Mouse (Mus musculus): ENCODE measurements around the gene Olfr1411. TPM values are rescaled to one million over a fixed set of nuclear protein-coding genes. Genes with fewer than 3 reads are reported as not detected.

Gene Olfr1411
- polyA plus RNA-seq, 1 experiment = not detected

- H3K4me1 ChIP-seq (ENCODE audit: control insufficient read depth, insufficient read depth, low read length) = no peaks in the 10 kb centered on the region
- H3K4me3 ChIP-seq (ENCODE audit: insufficient read depth, low read length) = no peak overlapping the region
- TF ChIP-seq POLR2A (IDR thresholded peaks at IDR 0.05; ENCODE audit: borderline replicate concordance, low read depth, low read length) = no peak
- no peak for TF ChIP-seq CTCF (IDR thresholded peaks at IDR 0.05; ENCODE audit: low read depth, low read length)
- H3K27ac ChIP-seq (ENCODE audit: insufficient read depth, low read depth, low read length) = no peak overlapping the region
Observed at GRCm38 (mm10) chr1:92616046-92616445, 21.8 kb downstream of the Olfr1411 start.

GRCm38 (mm10) chr1:92617488-92617887, 23.3 kb downstream of the Olfr1411 start, which contains the start of gene Olfr12:
TSS of gene Olfr12 (plus strand) at chr1:92617788.
- Histone ChIP-seq H3K4me3 (ENCODE audit: insufficient read depth, low read length) (no peak within 1 kb of the TSS), H3K27ac (ENCODE audit: insufficient read depth, low read depth, low read length) (no peak within 1 kb of the TSS), H3K4me1 (ENCODE audit: control insufficient read depth, insufficient read depth, low read length) (no peaks in the 10 kb centered on the region)
- no peak for TF ChIP-seq CTCF (IDR thresholded peaks at IDR 0.05; ENCODE audit: low read depth, low read length)
- TF ChIP-seq POLR2A (IDR thresholded peaks at IDR 0.05; ENCODE audit: borderline replicate concordance, low read depth, low read length) = no peak

GRCm38 (mm10) chr1:92618360-92618759, 24.1 kb downstream of the Olfr1411 start:
- H3K4me1 ChIP-seq (ENCODE audit: control insufficient read depth, insufficient read depth, low read length) = no peaks in the 10 kb centered on the region
- H3K4me3 ChIP-seq (ENCODE audit: insufficient read depth, low read length) = no peak overlapping the region
- TF ChIP-seq POLR2A (IDR thresholded peaks at IDR 0.05; ENCODE audit: borderline replicate concordance, low read depth, low read length) = no peak
- TF ChIP-seq CTCF (IDR thresholded peaks at IDR 0.05; ENCODE audit: low read depth, low read length) = no peak
- no peak overlapping the region for H3K27ac ChIP-seq (ENCODE audit: insufficient read depth, low read depth, low read length)

GRCm38 (mm10) chr1:92628227-92628626, 34.0 kb downstream of the Olfr1411 start:
- H3K4me1 ChIP-seq (ENCODE audit: control insufficient read depth, insufficient read depth, low read length) = no peaks in the 10 kb centered on the region
- H3K4me3 ChIP-seq (ENCODE audit: insufficient read depth, low read length) = no peak overlapping the region
- H3K27ac ChIP-seq (ENCODE audit: insufficient read depth, low read depth, low read length) = no peak overlapping the region
- TF ChIP-seq POLR2A (IDR thresholded peaks at IDR 0.05; ENCODE audit: borderline replicate concordance, low read depth, low read length) (no peak), CTCF (IDR thresholded peaks at IDR 0.05; ENCODE audit: low read depth, low read length) (no peak)

- Histone ChIP-seq H3K27ac (ENCODE audit: insufficient read depth, low read depth, low read length) (no peak overlapping the region), H3K4me1 (ENCODE audit: control insufficient read depth, insufficient read depth, low read length) (no peaks in the 10 kb centered on the region), H3K4me3 (ENCODE audit: insufficient read depth, low read length) (no peak overlapping the region)
- no peak for TF ChIP-seq CTCF (IDR thresholded peaks at IDR 0.05; ENCODE audit: low read depth, low read length)
- no peak for TF ChIP-seq POLR2A (IDR thresholded peaks at IDR 0.05; ENCODE audit: borderline replicate concordance, low read depth, low read length)
Observed at GRCm38 (mm10) chr1:92632196-92632595, 38.0 kb downstream of the Olfr1411 start.

GRCm38 (mm10) chr1:92632948-92633347, 38.7 kb downstream of the Olfr1411 start:
- no peak overlapping the region for H3K27ac ChIP-seq (ENCODE audit: insufficient read depth, low read depth, low read length)
- H3K4me1 ChIP-seq (ENCODE audit: control insufficient read depth, insufficient read depth, low read length) = no peaks in the 10 kb centered on the region
- TF ChIP-seq POLR2A (IDR thresholded peaks at IDR 0.05; ENCODE audit: borderline replicate concordance, low read depth, low read length) = no peak
- TF ChIP-seq CTCF (IDR thresholded peaks at IDR 0.05; ENCODE audit: low read depth, low read length) = no peak
- H3K4me3 ChIP-seq (ENCODE audit: insufficient read depth, low read length) = no peak overlapping the region

GRCm38 (mm10) chr1:92633726-92634125, 39.5 kb downstream of the Olfr1411 start:
- Histone ChIP-seq H3K4me1 (ENCODE audit: control insufficient read depth, insufficient read depth, low read length) (no peaks in the 10 kb centered on the region), H3K4me3 (ENCODE audit: insufficient read depth, low read length) (no peak overlapping the region), H3K27ac (ENCODE audit: insufficient read depth, low read depth, low read length) (no peak overlapping the region)
- TF ChIP-seq CTCF (IDR thresholded peaks at IDR 0.05; ENCODE audit: low read depth, low read length) (no peak), POLR2A (IDR thresholded peaks at IDR 0.05; ENCODE audit: borderline replicate concordance, low read depth, low read length) (no peak)

GRCm38 (mm10) chr1:92634569-92634968, 40.4 kb downstream of the Olfr1411 start:
- TF ChIP-seq CTCF (IDR thresholded peaks at IDR 0.05; ENCODE audit: low read depth, low read length) (no peak), POLR2A (IDR thresholded peaks at IDR 0.05; ENCODE audit: borderline replicate concordance, low read depth, low read length) (no peak)
- H3K4me3 ChIP-seq (ENCODE audit: insufficient read depth, low read length) = no peak overlapping the region
- H3K4me1 ChIP-seq (ENCODE audit: control insufficient read depth, insufficient read depth, low read length) = peaks cover 5% of the 10 kb centered on the region
- H3K27ac ChIP-seq (ENCODE audit: insufficient read depth, low read depth, low read length) = no peak overlapping the region

GRCm38 (mm10) chr1:92634976-92635599, 40.9 kb downstream of the Olfr1411 start:
- Histone ChIP-seq H3K27ac (ENCODE audit: insufficient read depth, low read depth, low read length) (no peak overlapping the region), H3K4me3 (ENCODE audit: insufficient read depth, low read length) (no peak overlapping the region), H3K4me1 (ENCODE audit: control insufficient read depth, insufficient read depth, low read length) (peaks cover 10% of the 10 kb centered on the region)
- TF ChIP-seq POLR2A (IDR thresholded peaks at IDR 0.05; ENCODE audit: borderline replicate concordance, low read depth, low read length) (no peak), CTCF (IDR thresholded peaks at IDR 0.05; ENCODE audit: low read depth, low read length) (no peak)

GRCm38 (mm10) chr1:92636015-92636414, 41.8 kb downstream of the Olfr1411 start:
- Histone ChIP-seq H3K27ac (ENCODE audit: insufficient read depth, low read depth, low read length) (no peak overlapping the region), H3K4me3 (ENCODE audit: insufficient read depth, low read length) (no peak overlapping the region), H3K4me1 (ENCODE audit: control insufficient read depth, insufficient read depth, low read length) (peaks cover 10% of the 10 kb centered on the region)
- TF ChIP-seq POLR2A (IDR thresholded peaks at IDR 0.05; ENCODE audit: borderline replicate concordance, low read depth, low read length) (no peak), CTCF (IDR thresholded peaks at IDR 0.05; ENCODE audit: low read depth, low read length) (no peak)

Measured in bone marrow macrophage, adult 2 months (primary cell).